Mouse (Mus musculus) kidney, adult 18-20 months (tissue): ENCODE results near the gene Igfbp1.

Experiments used
- DNase-seq: peaks from one replicate; pipeline ENCODE4 v3.0.0; 2021

Igfbp1 gene

DNA sequence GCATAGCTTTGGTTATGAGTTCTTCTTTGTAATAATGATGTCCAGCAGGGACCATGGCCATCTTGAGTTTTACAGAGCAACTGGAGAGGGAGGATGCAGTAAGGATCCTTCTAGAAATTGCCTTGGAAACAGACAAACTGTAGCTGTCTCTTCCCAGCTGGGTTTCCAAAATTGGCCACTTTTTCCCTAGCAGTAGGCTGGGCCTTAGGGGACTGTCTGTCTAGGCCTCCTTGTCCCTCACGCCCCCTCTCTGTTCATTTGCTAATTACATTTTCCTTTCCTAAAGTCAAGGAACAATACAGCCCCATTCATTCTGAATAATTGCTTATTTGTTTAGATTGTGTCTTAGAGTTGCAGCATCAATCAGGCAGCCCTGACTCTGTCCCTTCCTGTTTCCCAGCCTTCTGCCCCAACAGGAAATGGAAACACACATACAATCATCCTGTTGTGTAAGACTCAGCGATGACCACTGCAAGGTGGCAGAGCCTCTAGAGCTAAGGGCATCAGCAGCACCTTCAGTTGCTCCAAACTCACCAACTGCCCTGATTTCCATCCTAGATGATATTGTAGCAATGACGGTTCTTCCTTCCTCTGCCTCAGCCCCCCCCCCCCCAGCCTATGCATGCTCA lies 37.5 kb downstream of the Igfbp1 start:
- no peak for DNase-seq

DNA sequence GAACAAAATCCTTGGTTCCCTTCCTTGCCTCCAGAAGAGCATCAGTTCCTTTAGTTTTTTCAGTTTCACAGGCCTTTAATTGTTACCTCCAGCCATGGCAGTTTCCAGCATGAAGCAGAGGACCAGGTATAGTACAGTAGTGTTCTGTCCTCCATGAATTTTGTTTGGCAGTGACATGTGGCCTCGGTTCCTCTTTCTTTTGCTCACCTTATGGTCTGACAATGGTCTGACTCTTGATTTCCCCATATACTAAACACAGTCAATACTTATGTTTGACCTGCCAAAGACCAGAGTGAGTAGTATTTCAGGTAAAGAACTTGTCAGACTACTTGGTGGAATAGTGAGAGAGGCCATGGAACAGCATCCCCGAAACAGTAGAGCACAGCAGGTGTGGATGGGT lies 39.2 kb downstream of the Igfbp1 start:
- no peak for DNase-seq

DNA sequence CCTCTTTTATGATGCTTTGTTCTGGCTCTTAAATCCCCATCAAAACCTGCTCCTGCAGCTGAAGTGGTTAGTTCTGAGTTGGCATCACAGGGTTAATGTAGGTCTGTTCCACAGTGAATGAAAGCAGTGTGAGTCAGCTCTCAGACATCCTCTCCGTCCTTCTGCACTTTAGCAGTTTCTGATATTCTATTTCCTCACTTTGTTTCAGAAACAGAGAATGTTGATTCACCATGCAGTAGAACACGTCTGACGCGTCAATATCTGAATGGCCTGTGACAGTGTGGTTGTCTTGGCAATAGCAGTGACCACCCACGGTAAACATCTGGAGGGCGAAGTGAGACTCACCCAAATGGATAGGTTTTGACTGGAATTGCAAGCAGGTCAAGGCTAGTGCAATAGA lies 40.1 kb downstream of the Igfbp1 start:
- DNase-seq = no peak

- DNase-seq = no peak
Observed at GRCm38 (mm10) chr11:7238546-7238945, 41.0 kb downstream of the Igfbp1 start.

DNA sequence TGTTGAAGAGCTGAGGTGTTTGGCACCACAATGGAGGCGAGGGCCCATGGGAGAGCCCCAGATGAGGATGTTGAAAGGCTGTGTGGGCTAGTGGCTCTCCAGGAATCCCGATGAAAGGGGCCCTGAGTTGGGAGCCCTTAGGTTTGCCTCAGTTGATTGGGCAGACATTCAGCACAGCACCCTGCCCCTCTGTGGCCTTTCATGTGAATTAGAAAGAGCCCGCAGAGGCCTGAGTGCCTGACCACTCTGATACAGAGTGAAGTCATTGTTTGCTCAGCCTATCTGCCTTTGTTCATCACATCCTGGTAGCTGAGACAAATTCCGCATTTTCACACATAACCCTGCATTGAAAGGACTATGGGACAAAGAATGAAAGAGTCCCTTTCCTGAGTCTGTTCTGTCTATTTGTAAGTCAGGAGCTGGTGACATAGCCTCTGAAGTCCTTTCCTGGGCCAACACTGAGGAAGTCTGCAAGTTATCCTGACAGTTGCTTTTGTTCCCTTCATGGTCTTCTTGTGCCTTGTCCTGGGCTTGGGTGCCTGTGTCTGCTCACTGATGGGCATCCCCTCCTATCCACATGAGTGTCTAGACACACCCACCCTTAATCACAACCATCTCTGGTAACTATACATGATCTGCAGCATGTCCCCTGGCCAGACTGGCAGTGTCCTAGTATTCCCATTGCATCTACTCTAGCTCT lies 41.6 kb downstream of the Igfbp1 start:
- no peak for DNase-seq

- DNase-seq = no peak
Observed at GRCm38 (mm10) chr11:7244782-7245181, 47.2 kb downstream of the Igfbp1 start.

DNA sequence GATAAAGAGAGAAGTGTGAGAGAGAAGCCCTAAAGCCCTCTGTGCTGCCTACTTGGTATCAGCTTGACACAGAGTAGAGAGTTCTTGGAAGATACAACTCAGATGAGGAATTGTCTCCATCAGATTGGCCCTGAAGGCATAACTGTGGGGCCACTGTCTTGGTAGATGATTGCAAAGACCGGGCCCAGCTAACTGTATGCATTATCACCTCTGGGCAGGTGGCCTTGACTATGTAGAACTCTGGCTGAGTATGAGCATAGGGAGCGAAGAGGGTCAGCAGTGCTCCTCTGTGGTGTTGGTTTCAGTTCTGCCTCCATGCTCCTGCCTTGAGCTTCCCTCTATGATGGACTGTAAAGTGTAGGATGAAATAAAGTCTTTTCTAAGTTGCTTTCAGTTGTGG lies 52.8 kb downstream of the Igfbp1 start:
- no peak for DNase-seq

DNA sequence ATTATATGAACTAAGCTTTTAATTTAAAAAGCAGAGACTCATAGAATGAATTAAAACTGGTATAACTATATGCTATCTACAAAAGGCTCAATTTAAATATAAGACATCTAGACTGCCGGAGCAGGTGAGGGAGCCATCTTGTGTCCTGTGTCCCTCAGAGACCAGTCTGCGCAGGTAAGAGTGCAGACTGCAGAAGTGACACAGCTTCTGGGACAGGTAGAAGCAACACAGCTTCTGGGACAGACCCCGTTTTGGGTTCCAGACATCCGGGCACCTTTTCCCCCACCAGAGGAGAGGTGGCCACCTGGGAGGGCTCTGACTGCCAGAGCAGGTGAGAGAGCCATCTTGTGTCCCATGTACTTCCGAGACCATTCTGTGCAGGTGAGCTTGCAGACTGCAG lies 53.3 kb downstream of the Igfbp1 start:
- no peak for DNase-seq
